Mouse (Mus musculus) brain, embryonic 14.5 days (tissue): ENCODE data around the gene Dusp27. TPM values are rescaled to one million over a fixed set of nuclear protein-coding genes. Genes with fewer than 3 reads are reported as not detected.
A peak's percentile ranks its signal among the peaks of the same experiment; 100 is the strongest.

ENCODE experiments used
- DNase-seq: peaks from one replicate; pipeline ENCODE4 v3.0.0-alpha.2; 2011; ENCODE audit warnings: low read depth
- CTCF ChIP-seq: fragments of 200-500 bp; IDR thresholded peaks from 2 replicates; pipeline ENCODE4 v1.5.1; 2012; ENCODE audit warnings: inconsistent platforms, mild to moderate bottlenecking, moderate library complexity, borderline replicate concordance; ENCODE audit not compliant: insufficient read depth, insufficient read length; ENCODE audit errors: extremely low read depth
- POLR2A ChIP-seq: fragments of 200-500 bp; IDR thresholded peaks from 2 replicates; pipeline ENCODE4 v1.6.1; 2012; ENCODE audit warnings: mild to moderate bottlenecking, inconsistent platforms, borderline replicate concordance; ENCODE audit not compliant: poor library complexity, insufficient read depth, insufficient read length, severe bottlenecking; ENCODE audit errors: extremely low read depth
- polyA plus RNA-seq: library from polyadenylated mRNA; depleted of rRNA; stranded (reverse); fragments of >200 nt; gene quantifications from 2 replicates; pipeline ENCODE4 v1.2.3, GENCODE M21; 2012; rRNA removed

The Dusp27 gene
- polyA plus RNA-seq, 1 experiment = 0.75 TPM

DNA sequence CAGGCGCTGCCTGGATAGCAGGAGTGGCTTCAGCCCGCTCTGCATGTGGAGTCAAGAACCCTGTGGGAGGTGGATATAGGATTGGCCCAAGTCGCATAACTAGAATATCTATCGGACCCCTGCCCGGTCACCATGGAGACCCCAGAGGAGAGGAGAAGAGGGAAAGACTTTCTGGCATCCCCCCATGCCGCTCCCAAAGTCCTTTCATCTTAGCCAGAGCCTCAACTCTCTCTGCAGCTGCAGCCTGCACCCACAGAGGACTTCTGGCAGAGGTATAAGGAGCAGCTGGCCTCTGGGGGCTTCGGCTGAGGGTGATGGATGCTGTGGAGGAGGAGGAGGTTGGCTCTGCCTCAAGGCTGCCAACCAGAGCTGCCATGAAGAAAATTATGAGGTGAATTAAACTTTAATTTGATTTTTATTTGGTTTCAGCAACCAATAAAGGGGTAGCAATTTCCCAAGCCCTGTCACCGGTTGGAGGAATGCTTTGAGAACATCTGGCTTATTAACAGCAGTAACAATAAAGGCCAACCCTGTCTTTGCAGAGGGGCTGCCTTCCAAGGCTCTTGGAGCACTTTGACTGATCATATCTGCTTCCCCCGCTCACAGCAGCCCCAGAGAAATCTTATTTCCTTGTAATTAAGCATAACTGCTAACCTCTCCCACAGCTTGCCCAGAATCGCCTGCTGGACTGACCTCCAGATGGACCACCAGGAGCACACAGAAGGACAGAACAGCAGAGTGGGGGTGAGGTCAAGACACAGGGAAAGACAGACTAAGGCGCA lies 78.5 kb downstream of the Dusp27 start:
- TF ChIP-seq CTCF = no peak
- no peak for TF ChIP-seq POLR2A
- peak; percentile 73 for DNase-seq

DNA sequence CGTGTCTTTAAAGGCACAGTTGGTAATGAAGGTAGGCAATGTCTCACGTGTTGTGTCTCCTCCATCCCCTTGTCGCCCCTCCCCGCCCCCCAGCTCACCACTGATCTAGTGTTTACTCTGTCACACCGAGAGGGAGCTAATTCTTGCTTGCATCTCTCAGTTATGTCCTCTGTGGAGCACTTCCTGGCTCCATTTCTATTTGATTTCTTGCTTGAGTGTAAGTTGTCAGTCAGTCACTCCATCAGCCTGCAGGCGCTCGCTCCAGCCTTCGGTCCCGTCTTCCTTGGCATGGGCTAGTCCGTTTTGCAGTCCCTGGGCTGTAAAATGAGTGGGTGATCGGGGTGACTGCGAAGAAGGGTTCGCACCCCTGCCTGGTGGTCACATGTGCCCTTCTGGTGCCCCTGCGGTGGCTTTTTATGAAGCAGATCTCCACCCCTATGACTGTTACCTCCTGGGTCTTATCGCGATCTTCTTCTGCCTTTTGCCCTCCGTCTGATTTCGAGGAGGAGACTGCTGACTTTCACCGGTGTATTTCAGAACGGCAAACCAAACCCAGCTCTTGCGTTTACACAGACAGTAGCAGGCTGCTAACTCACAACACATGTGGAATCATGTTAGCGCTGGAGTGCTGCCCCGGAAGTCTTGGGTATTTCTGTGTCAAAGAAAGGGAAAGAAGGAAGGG lies 79.4 kb downstream of the Dusp27 start:
- peak; percentile 58 for DNase-seq
- TF ChIP-seq POLR2A (no peak), CTCF (no peak)

Other genes with a start within 250 kb of the Dusp27 start
- 16.0 and 21.2 TPM in 2 replicates for gene Pou2f1, start 125.2 kb downstream of the Dusp27 start, polyA plus RNA-seq
- 0.09 and 0.14 TPM in 2 replicates for gene Gpa33, start 2.3 kb upstream of the Dusp27 start, polyA plus RNA-seq
- 0.05 and 0.08 TPM in 2 replicates for gene Mael, start 110.8 kb upstream of the Dusp27 start, polyA plus RNA-seq
- 4.0 and 7.5 TPM in 2 replicates for gene Ildr2, start 126.2 kb upstream of the Dusp27 start, polyA plus RNA-seq